Comparison of ENCODE assay signal across 22 mouse cellular contexts in the genomic region with DNA sequence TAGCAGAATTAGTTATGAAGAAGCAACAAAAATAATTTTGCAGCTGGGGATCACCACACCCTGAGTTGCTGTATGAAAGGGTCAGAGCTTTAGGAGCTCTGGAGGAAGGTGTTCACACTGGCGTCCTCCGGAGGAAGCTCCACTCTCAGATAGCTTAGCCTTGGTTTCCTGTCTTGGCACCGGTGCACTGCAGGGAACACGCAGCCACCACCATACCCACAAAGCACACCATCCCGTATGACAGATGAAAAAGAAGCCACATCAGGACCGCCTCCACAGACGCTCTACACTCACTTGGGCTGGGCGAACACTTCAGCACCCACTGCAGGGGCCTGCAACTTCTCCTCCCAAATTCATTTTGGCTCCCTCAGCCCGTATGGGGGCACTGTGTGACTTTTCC. TPM values are rescaled to one million over a fixed set of nuclear protein-coding genes. Genes with fewer than 3 reads are reported as not detected.
DNase-seq lines count a peak whose midpoint lies in the region; ATAC-seq lines count a peak whose summit lies in the region.
"Had no signal": no experiment of that assay in that cellular context is flagged by ENCODE, and none has a peak within 500 bp of the region (broad histone marks: within the 10 kb centered on the region; RNA-seq: fewer than 3 reads in every experiment).

No protein-coding gene starts in this region.

- peak; percentile 44 to 68; a peak in 3 of 4 replicates for ATAC-seq in hematopoietic stem cell, adult 5-6 weeks (replicated peaks in 1 of 2; ENCODE audit: insufficient read depth in 1 of 2, low FRiP score in 2 of 2, low TSS enrichment in 1 of 2, low read depth in 1 of 2, poor library complexity in 2 of 2, severe bottlenecking in 2 of 2)
- ATAC-seq: forebrain, embryonic 15.5 days; intestine, embryonic 15.5 days; liver, embryonic 12.5 days; midbrain, embryonic 13.5 days had no signal

- peak; percentile 70 for DNase-seq in 416B (ENCODE audit: low read depth)
- DNase-seq in CD8-positive naive resting alpha-beta T cell, adult 2 months (ENCODE audit: low read depth in 2 of 2, low spot score in 2 of 2), result peak; percentile 27 to 28
- DNase-seq in thymus, postnatal 0 days (ENCODE audit: low spot score), result peak; percentile 66
- DNase-seq in layer of hippocampus, adult 9-11 months, result no peak
- DNase-seq in natural killer cell, adult 2 months (ENCODE audit: low spot score in 2 of 2), result no peak
- no peak for DNase-seq in embryo, embryonic 9.5 days (ENCODE audit: extremely low spot score)
- no peak for DNase-seq in adrenal gland, postnatal 36 days
- DNase-seq: B cell, adult 2 months; cerebellum, adult 8-10 months; gastrocnemius, postnatal 14 days; heart, adult 2 months; kidney, adult 9 months; kidney, postnatal 25 days; lung, embryonic 14.5 days; lung, postnatal 36 days; right cerebral cortex, postnatal 4 days had no signal

RNA-seq across cellular contexts. Expression of a gene that starts 39.7 kb away (rescaled TPM):
- not detected in 2 replicates for total RNA-seq in hematopoietic stem cell, adult 5-6 weeks (2017)
- 3.0 and 3.6 TPM in 2 replicates for polyA plus RNA-seq in thymus, postnatal 0 days (2015; fragmentation: Nextera tagmentation; extraction: Ambion mirVana)
- under 1 TPM; 0.36 to 0.66 TPM for total RNA-seq in adrenal gland, postnatal 36 days (2021)
- total RNA-seq: heart, adult 2 months had no signal
- polyA plus RNA-seq: erythroblast, embryonic 14.5 days; heart, adult 2 months had no signal

RNA-seq across cellular contexts. Expression of a gene that starts 40.2 kb away (rescaled TPM):
- 33.4 and 42.1 TPM in 2 replicates for total RNA-seq in hematopoietic stem cell, adult 5-6 weeks (2017)
- 119 and 121 TPM in 2 replicates for polyA plus RNA-seq in thymus, postnatal 0 days (2015; fragmentation: Nextera tagmentation; extraction: Ambion mirVana)
- 100 to 1,000 TPM; 117 to 120 TPM for total RNA-seq in adrenal gland, postnatal 36 days (2021)

Comparison
In these comparisons a context has a peak if more than half of its experiments do, and no peak if none do; other contexts are left out.
1. DNase-seq: peak in 416B (single experiment), CD8-positive naive resting alpha-beta T cell, adult 2 months (2 of 2) and thymus, postnatal 0 days (single experiment); none in layer of hippocampus, adult 9-11 months (single experiment), natural killer cell, adult 2 months (0 of 2), embryo, embryonic 9.5 days (single experiment) and adrenal gland, postnatal 36 days (0 of 2).